Mouse (Mus musculus): ENCODE measurements around the gene Sult1a1.

DNA sequence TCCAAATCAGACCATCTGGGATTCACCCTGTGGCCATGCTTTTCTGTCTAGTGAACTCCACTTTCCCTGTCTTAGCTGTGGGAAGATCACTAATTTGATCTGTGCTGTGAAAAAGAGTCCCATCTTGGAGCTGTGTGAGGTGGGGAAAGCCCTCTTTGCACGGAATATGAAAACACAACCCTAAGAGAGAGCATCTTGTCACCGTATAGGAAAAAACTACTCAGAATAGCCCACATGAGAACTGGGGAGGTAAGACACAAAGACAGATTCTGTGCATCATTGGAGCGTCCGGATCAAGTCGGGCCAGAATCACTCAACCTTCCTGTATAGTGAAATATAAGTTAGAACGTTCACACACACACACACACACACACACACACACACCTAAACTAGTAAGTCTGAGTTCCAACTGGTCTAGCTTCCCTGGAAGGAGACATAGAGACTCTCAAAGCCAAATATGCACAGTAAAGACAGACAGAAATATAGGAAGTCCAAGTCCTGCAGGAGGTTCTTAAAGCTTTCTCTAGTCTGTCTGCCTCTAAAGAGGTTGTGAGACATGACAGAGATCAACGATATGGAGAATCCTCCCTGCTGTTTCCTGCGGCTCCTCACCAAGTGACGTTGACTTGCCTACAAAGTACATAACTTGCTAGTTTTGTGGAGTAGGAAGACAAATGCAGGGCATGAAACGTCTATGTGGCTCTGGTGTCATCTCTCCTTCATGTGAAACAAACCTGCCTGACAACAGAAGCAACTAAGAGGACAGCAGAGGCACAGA lies 32.1 kb upstream of the Sult1a1 start:
- TF ChIP-seq CTCF (conservative IDR thresholded peaks at IDR 0.05; ENCODE audit: low read length) (no peak), POU5F1 (IDR thresholded peaks at IDR 0.05; ENCODE audit: borderline replicate concordance, low read length) (no peak)

Measured in E14TG2a.4 (cell line).